Mouse (Mus musculus) lung, postnatal 0 days (tissue): ENCODE measurements at regions not wholly inside any gene's neighbourhood (a gene's known extent, or its start where the extent isn't known, plus 50 kb on each side); places are given as distances from the start of the nearest gene placed in this dataset.
A peak's percentile ranks its signal among the peaks of the same experiment; 100 is the strongest.

Source experiments
- ATAC-seq: fragments of 200-750 bp; cut with Nextera tagmentation; 2 replicates; pipeline ENCODE4 v1.8.0; 2017; ENCODE audit warnings: moderate library complexity
- DNase-seq: peaks from one replicate; pipeline ENCODE4 v3.0.0-alpha.2; 2016; ENCODE audit warnings: low spot score
- H3K27ac ChIP-seq: fragments of 300-500 bp; sonication (generic); 2 replicates; pipeline ENCODE4 v1.5.1; 2014; ENCODE audit warnings: antibody characterized with exemption, mild to moderate bottlenecking, low read length, mixed read lengths
- H3K27me3 ChIP-seq: fragments of 300-500 bp; sonication (generic); replicated peaks from 2 replicates; pipeline ENCODE4 v1.6.1; 2014; ENCODE audit warnings: low read length, mixed read lengths; ENCODE audit not compliant: insufficient read depth
- H3K36me3 ChIP-seq: fragments of 300-500 bp; sonication (generic); 2 replicates; pipeline ENCODE4 v1.6.1; 2014; ENCODE audit warnings: low read length, mixed read lengths; ENCODE audit not compliant: insufficient read depth
- H3K4me1 ChIP-seq: fragments of 300-500 bp; sonication (generic); 2 replicates; pipeline ENCODE4 v1.6.1; 2014; ENCODE audit warnings: antibody characterized with exemption, low read depth, low read length, mixed read lengths; ENCODE audit not compliant: insufficient read depth
- H3K4me2 ChIP-seq: fragments of 300-500 bp; sonication (generic); replicated peaks from 2 replicates; pipeline ENCODE4 v1.6.1; 2014; ENCODE audit warnings: low read depth, mild to moderate bottlenecking, low read length, moderate library complexity, mixed read lengths
- H3K4me3 ChIP-seq: fragments of 300-500 bp; sonication (generic); 2 replicates; pipeline ENCODE4 v1.5.1; 2014; ENCODE audit warnings: low read depth, low read length
- H3K9ac ChIP-seq: fragments of 300-500 bp; sonication (generic); replicated peaks from 2 replicates; pipeline ENCODE4 v1.6.1; 2014; ENCODE audit warnings: low read depth, mild to moderate bottlenecking
- H3K9me3 ChIP-seq: fragments of 300-500 bp; sonication (generic); 2 replicates; pipeline ENCODE4 v1.6.1; 2016; ENCODE audit warnings: low read length, mixed read lengths
- CTCF ChIP-seq: IDR thresholded peaks from 2 replicates; pipeline ENCODE4 v1.5.1; 2016; ENCODE audit warnings: antibody characterized with exemption, mild to moderate bottlenecking
- EP300 ChIP-seq: IDR thresholded peaks from 2 replicates; pipeline ENCODE4 v1.6.1; 2016; ENCODE audit warnings: antibody characterized with exemption, mild to moderate bottlenecking, control low read depth
- WGBS: fragments of 180-500 bp; shearing (Covaris S2); extraction: QIAGEN DNeasy Blood & Tissue Kit; methylation state at CpG from one replicate; pipeline ENCODE4 v1.1.7; 2014; 5-methylcytosine and 5-hydroxymethylcytosine counted together

DNA sequence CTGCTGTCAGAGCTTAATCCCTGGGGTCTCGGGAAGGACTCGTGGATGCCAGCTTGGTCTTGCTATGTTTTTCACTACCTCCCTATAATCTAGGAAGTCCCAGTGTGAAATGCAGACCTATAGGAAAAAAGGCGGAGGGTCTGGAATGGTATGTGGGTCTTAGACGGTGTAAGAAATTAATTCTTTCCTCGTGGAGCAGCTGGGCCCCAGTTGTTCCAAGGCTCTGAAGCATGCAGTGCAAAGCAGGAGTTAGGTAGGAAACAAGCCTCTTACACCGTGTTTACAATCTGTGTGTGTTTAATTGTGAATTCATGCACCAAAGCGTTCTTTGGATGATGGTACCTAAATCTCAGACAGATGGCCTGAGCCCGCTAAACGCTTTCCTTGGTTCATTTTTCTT lies 241.1 kb downstream of the Atp23 start:
- Histone ChIP-seq H3K4me1 (no peaks in the 10 kb centered on the region), H3K4me3 (no peak overlapping the region), H3K36me3 (no peaks in the 10 kb centered on the region), H3K27me3 (no peaks in the 10 kb centered on the region), H3K4me2 (no peak overlapping the region), H3K27ac (no peak overlapping the region), H3K9me3 (no peaks in the 10 kb centered on the region), H3K9ac (no peak overlapping the region)
- ATAC-seq (no peak), DNase-seq (no peak)
- TF ChIP-seq EP300 (no peak), CTCF (no peak)
- 75% methylated on average over 9 of the region's 9 CpGs for WGBS

DNA sequence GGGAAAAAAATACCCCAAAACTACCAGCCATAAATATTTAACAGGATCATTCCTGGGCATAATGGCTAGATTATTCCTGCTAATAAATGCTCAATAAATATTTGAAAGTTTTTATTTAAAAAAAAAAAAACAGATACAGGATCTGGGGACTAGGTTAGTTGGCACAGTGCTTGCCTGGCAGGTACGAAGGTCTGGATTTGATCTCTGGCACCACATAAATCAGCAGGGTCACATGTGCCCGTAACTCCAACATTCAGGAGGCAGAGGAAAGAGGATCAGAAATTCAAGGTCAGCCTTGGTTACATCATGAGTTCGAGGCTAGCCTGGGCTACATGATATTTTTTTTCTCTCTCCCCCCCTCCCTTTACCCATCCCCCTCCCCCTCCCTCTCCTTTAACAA lies 248.5 kb downstream of the Atp23 start:
- H3K36me3 ChIP-seq = no peaks in the 10 kb centered on the region
- H3K9ac ChIP-seq = no peak overlapping the region
- no peaks in the 10 kb centered on the region for H3K27me3 ChIP-seq
- TF ChIP-seq EP300 = no peak
- TF ChIP-seq CTCF = no peak
- 88% methylated on average over 3 of the region's 3 CpGs for whole genome bisulfite sequencing
- no peak overlapping the region for H3K4me2 ChIP-seq
- DNase-seq (no peak), ATAC-seq (no peak)
- H3K27ac ChIP-seq = no peak overlapping the region
- H3K9me3 ChIP-seq = no peaks in the 10 kb centered on the region
- no peak overlapping the region for H3K4me3 ChIP-seq
- no peaks in the 10 kb centered on the region for H3K4me1 ChIP-seq

DNA sequence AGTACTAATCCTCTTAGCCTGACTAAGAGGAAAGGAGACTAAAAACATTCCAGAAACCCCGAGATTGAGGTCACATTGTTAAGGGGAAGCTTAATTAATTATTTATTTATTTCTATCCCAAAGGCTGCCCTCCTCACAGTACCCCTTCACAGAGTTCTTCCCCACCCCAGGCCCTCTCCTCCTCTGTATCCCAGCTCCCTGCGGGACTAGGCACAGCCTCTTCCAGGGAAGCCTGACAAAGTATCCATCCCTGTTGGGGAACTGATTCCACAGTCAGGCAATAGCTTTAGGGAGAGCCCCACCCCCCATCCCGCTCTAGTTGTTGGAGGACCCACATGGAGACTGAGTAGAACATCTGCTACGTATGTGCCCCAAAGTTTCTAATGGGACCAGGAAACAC lies 254.6 kb downstream of the Atp23 start:
- no peak overlapping the region for H3K27ac ChIP-seq
- no peak overlapping the region for H3K4me3 ChIP-seq
- TF ChIP-seq CTCF (no peak), EP300 (no peak)
- no peaks in the 10 kb centered on the region for H3K27me3 ChIP-seq
- H3K9me3 ChIP-seq = no peaks in the 10 kb centered on the region
- ATAC-seq (no peak), DNase-seq (no peak)
- no peaks in the 10 kb centered on the region for H3K36me3 ChIP-seq
- H3K9ac ChIP-seq = no peak overlapping the region
- 45% methylated on average over 4 of the region's 4 CpGs for WGBS
- no peaks in the 10 kb centered on the region for H3K4me1 ChIP-seq
- H3K4me2 ChIP-seq = no peak overlapping the region

DNA sequence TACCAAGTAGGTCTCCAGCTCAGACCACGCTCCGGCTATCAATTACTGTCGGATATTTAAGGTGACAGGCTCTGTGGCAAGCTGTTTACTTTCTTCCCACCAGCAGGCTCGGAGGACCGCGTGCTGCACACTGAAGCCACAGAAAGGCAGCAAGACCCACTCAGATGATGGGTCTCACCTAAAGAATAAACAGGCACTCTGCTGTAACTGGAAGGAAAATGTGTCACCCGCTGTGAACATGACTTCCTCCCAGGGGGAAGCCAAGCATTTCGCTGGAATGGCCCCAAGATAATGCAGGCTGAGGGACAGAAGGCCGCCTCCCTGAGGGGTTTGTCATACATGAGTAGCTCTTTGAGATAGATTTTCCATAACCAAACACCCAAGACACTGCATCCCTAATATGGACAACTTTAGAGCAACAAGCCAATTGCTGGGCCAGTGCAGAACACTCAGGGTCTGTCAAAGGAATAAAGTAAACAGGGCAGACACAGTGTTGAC lies 259.3 kb downstream of the Atp23 start:
- ATAC-seq = peak; percentile 84
- WGBS = 8% methylated on average over 9 of the region's 9 CpGs
- peak; percentile 36 for DNase-seq
- Histone ChIP-seq H3K9ac (no peak overlapping the region), H3K36me3 (no peaks in the 10 kb centered on the region), H3K4me3 (no peak overlapping the region), H3K27ac (no peak overlapping the region), H3K4me1 (no peaks in the 10 kb centered on the region), H3K27me3 (no peaks in the 10 kb centered on the region), H3K9me3 (no peaks in the 10 kb centered on the region), H3K4me2 (no peak overlapping the region)
- no peak for TF ChIP-seq CTCF
- no peak for TF ChIP-seq EP300

DNA sequence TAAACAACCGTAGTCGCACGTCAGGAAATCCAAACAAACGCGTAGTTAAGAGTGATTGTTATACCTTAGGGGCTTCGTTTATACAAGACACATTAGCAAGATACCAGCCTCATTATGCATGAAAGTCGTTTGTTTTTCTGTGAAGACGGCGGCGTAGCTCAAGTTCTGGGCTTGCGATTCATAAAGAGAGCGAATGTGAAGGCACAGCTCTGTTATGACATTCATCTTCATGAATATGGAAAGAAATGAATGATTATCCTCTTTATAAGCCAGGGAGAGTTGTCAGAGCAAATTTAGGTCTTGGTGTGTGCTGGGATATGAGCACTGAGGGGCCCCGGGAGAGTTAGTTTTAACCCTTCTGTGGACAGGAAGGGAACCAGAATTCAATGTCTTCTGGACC lies 266.4 kb downstream of the Atp23 start:
- Histone ChIP-seq H3K27me3 (no peaks in the 10 kb centered on the region), H3K4me2 (no peak overlapping the region), H3K4me3 (no peak overlapping the region), H3K36me3 (no peaks in the 10 kb centered on the region), H3K27ac (no peak overlapping the region), H3K9ac (no peak overlapping the region), H3K9me3 (no peaks in the 10 kb centered on the region), H3K4me1 (no peaks in the 10 kb centered on the region)
- DNase-seq (no peak), ATAC-seq (no peak)
- TF ChIP-seq CTCF (no peak), EP300 (no peak)
- 20% methylated on average over 13 of the region's 13 CpGs for WGBS

DNA sequence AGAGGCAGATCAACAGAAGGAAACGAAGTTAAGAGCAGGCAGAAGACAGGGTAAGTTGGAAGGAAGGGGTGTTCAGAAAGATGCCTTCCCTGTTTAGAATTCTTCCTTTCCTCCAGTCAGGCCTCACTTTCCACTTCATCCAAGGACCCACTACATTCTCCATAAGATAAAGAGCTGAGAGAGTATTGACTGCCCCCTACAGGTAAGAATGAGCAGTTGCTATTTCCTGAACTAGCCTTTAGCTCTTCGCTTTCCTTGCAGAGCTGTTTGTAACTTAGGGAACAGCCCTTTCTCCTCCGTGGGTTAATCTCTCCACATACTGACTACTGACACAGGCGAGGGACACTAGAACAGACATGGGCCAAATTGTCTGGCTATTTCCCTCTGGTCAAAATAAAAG lies 273.1 kb downstream of the Atp23 start:
- Histone ChIP-seq H3K4me1 (no peaks in the 10 kb centered on the region), H3K9me3 (no peaks in the 10 kb centered on the region), H3K9ac (no peak overlapping the region), H3K27me3 (no peaks in the 10 kb centered on the region), H3K36me3 (no peaks in the 10 kb centered on the region), H3K4me2 (no peak overlapping the region), H3K4me3 (no peak overlapping the region), H3K27ac (no peak overlapping the region)
- no peak for DNase-seq
- WGBS = 32% methylated on average over 4 of the region's 4 CpGs
- no peak for ATAC-seq
- TF ChIP-seq CTCF = peak; percentile 46
- no peak for TF ChIP-seq EP300

DNA sequence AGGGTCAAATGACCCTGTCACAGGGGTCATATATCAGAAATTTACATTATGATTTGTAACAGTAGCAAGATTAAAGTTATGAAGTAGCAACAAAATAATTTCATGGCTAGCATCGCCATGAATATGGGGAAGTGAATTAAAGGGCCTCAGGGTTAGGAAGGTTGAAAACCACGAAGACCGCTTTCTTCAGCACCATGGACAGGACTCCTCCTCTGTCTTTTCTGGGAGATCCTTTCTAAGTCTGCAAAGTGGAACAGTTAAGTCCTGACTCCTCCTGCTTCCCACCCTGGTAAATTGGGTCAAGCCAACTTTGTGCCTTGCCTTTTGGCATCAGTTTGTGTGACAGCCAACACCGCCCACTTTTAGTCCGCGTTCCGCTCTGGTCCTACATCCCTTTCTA lies 275.7 kb downstream of the Atp23 start:
- H3K9me3 ChIP-seq = no peaks in the 10 kb centered on the region
- 53% methylated on average over 7 of the region's 7 CpGs for WGBS
- DNase-seq = peak; percentile 43

More for the DNA sequence above, 275.7 kb downstream of the Atp23 start:
- ATAC-seq = no peak
- Histone ChIP-seq H3K36me3 (no peaks in the 10 kb centered on the region), H3K27ac (no peak overlapping the region), H3K27me3 (no peaks in the 10 kb centered on the region), H3K4me1 (no peaks in the 10 kb centered on the region), H3K4me2 (no peak overlapping the region), H3K4me3 (no peak overlapping the region), H3K9ac (no peak overlapping the region)
- TF ChIP-seq CTCF (no peak), EP300 (no peak)
